Mouse (Mus musculus): ENCODE measurements at regions not wholly inside any gene's neighbourhood (a gene's known extent, or its start where the extent isn't known, plus 50 kb on each side); places are given as distances from the start of the nearest gene placed in this dataset.

- ATAC-seq (replicated peaks; ENCODE audit: poor library complexity, severe bottlenecking): no peak
Measured at GRCm38 (mm10) chr1:184424035-184424434, 308.4 kb downstream of the Hlx start.

- no peak for ATAC-seq (replicated peaks; ENCODE audit: poor library complexity, severe bottlenecking)
Measured at GRCm38 (mm10) chr1:184412596-184412995, 319.8 kb downstream of the Hlx start.

GRCm38 (mm10) chr1:184411066-184411465 lies 321.4 kb downstream of the Hlx start:
- no peak for ATAC-seq (replicated peaks; ENCODE audit: poor library complexity, severe bottlenecking)

- no peak for ATAC-seq (replicated peaks; ENCODE audit: poor library complexity, severe bottlenecking)
Measured at GRCm38 (mm10) chr1:184409986-184410385, 322.4 kb downstream of the Hlx start.

- ATAC-seq (replicated peaks; ENCODE audit: poor library complexity, severe bottlenecking): peak; percentile 96
Measured at GRCm38 (mm10) chr1:184402985-184403384, 329.4 kb downstream of the Hlx start.

- peak; percentile 82 for ATAC-seq (replicated peaks; ENCODE audit: poor library complexity, severe bottlenecking)
Measured at GRCm38 (mm10) chr1:184395215-184395614, 337.2 kb downstream of the Hlx start.

GRCm38 (mm10) chr1:184394559-184395194 lies 337.7 kb downstream of the Hlx start:
- ATAC-seq (replicated peaks; ENCODE audit: poor library complexity, severe bottlenecking): no peak

GRCm38 (mm10) chr1:184384088-184384823 lies 348.2 kb downstream of the Hlx start:
- no peak for ATAC-seq (replicated peaks; ENCODE audit: poor library complexity, severe bottlenecking)

- ATAC-seq (replicated peaks; ENCODE audit: poor library complexity, severe bottlenecking): no peak
Measured at GRCm38 (mm10) chr1:184378665-184379064, 344.6 kb upstream of the 1700056E22Rik start.

- ATAC-seq (replicated peaks; ENCODE audit: poor library complexity, severe bottlenecking): no peak
Measured at GRCm38 (mm10) chr1:184365026-184365425, 330.9 kb upstream of the 1700056E22Rik start.

GRCm38 (mm10) chr1:184358226-184358568 lies 324.1 kb upstream of the 1700056E22Rik start:
- no peak for ATAC-seq (replicated peaks; ENCODE audit: poor library complexity, severe bottlenecking)

GRCm38 (mm10) chr1:184357474-184358225 lies 323.5 kb upstream of the 1700056E22Rik start:
- ATAC-seq (replicated peaks; ENCODE audit: poor library complexity, severe bottlenecking): no peak

- no peak for ATAC-seq (replicated peaks; ENCODE audit: poor library complexity, severe bottlenecking)
Measured at GRCm38 (mm10) chr1:184353832-184354449, 319.8 kb upstream of the 1700056E22Rik start.

- no peak for ATAC-seq (replicated peaks; ENCODE audit: poor library complexity, severe bottlenecking)
Measured at GRCm38 (mm10) chr1:184351760-184352159, 317.7 kb upstream of the 1700056E22Rik start.

- ATAC-seq (replicated peaks; ENCODE audit: poor library complexity, severe bottlenecking): no peak
Measured at GRCm38 (mm10) chr1:184344829-184345228, 310.7 kb upstream of the 1700056E22Rik start.

- ATAC-seq (replicated peaks; ENCODE audit: poor library complexity, severe bottlenecking): no peak
Measured at GRCm38 (mm10) chr1:184335952-184336351, 301.9 kb upstream of the 1700056E22Rik start.

- no peak for ATAC-seq (replicated peaks; ENCODE audit: poor library complexity, severe bottlenecking)
Measured at GRCm38 (mm10) chr1:184335281-184335680, 301.2 kb upstream of the 1700056E22Rik start.

- ATAC-seq (replicated peaks; ENCODE audit: poor library complexity, severe bottlenecking): no peak
Measured at GRCm38 (mm10) chr1:184334818-184335217, 300.7 kb upstream of the 1700056E22Rik start.

GRCm38 (mm10) chr1:184333086-184333485 lies 299.0 kb upstream of the 1700056E22Rik start:
- ATAC-seq (replicated peaks; ENCODE audit: poor library complexity, severe bottlenecking): no peak

GRCm38 (mm10) chr1:184330516-184331350 lies 296.6 kb upstream of the 1700056E22Rik start:
- no peak for ATAC-seq (replicated peaks; ENCODE audit: poor library complexity, severe bottlenecking)

Data from granulocyte monocyte progenitor cell, adult 5-6 weeks (primary cell).